Mouse (Mus musculus) cortical plate, adult 2 months (tissue): ENCODE measurements around the gene Klhl30.

Experiments used
- CTCF ChIP-seq: fragments of 200-500 bp; IDR thresholded peaks from 2 replicates; pipeline ENCODE4 v1.5.1; 2011; ENCODE audit warnings: mild to moderate bottlenecking, control low read depth, low read length; ENCODE audit not compliant: insufficient read depth; ENCODE audit errors: extremely low read depth
- POLR2A ChIP-seq: fragments of 200-500 bp; IDR thresholded peaks from 2 replicates; pipeline ENCODE4 v1.6.1; 2011; ENCODE audit warnings: mild to moderate bottlenecking, low read length, control low read depth; ENCODE audit not compliant: insufficient read depth; ENCODE audit errors: extremely low read depth

- no peak for TF ChIP-seq CTCF
- no peak for TF ChIP-seq POLR2A
Measured at GRCm38 (mm10) chr1:91373414-91373835, 22.6 kb downstream of the Klhl30 start.
